Mouse (Mus musculus) erythroblast, adult 5-6 weeks (primary cell): ENCODE results near the gene Ryr2. TPM values are rescaled to one million over a fixed set of nuclear protein-coding genes. Genes with fewer than 3 reads are reported as not detected.

Source experiments
- ATAC-seq: replicated peaks from 2 replicates; pipeline ENCODE4 v1.8.0; 2016; ENCODE audit warnings: moderate number of reproducible peaks, mild to moderate bottlenecking, moderate TSS enrichment, inconsistent platforms; ENCODE audit not compliant: poor library complexity, low FRiP score, severe bottlenecking
- total RNA-seq, 2 experiments: library from RNA; stranded (forward) in 1 of 2; stranded (reverse) in 1 of 2; fragments of 150-400 nt in 1 of 2; fragments of 200-764, 138-1000 nt in 1 of 2; gene quantifications; 2 replicates each; pipeline versions ENCODE4 v1.2.3 to v1.2.4; 2015 to 2017; ENCODE audit warnings: low replicate concordance in 2 of 2

Gene Ryr2
- total RNA-seq, 2 experiments from 2014 or later: not detected

GRCm38 (mm10) chr13:12098981-12099380 lies 7.8 kb downstream of the Ryr2 start:
- ATAC-seq: no peak

GRCm38 (mm10) chr13:12096382-12096932 lies 10.3 kb downstream of the Ryr2 start:
- ATAC-seq: no peak

DNA sequence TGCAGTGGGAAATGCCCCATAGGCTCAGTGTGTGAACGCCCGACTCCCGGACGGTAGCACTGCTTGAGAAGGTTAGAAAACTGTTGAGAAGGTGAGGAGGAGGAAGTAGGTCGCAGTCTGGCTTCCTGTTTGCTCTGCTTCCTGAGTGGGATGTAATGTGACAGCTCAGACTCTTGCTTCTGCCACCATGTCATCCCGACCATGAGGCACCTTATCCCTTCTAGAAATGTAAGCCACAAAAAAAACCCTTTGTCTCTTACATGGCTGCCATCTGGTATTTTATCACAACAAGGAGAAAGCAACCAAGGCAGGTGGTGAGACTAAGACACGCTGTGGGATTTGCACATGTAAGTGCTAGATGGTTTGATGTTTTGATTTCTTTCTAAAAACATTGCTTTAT lies 12.2 kb downstream of the Ryr2 start:
- ATAC-seq: no peak

- no peak for ATAC-seq
Observed at GRCm38 (mm10) chr13:12093146-12093545, 13.6 kb downstream of the Ryr2 start.

DNA sequence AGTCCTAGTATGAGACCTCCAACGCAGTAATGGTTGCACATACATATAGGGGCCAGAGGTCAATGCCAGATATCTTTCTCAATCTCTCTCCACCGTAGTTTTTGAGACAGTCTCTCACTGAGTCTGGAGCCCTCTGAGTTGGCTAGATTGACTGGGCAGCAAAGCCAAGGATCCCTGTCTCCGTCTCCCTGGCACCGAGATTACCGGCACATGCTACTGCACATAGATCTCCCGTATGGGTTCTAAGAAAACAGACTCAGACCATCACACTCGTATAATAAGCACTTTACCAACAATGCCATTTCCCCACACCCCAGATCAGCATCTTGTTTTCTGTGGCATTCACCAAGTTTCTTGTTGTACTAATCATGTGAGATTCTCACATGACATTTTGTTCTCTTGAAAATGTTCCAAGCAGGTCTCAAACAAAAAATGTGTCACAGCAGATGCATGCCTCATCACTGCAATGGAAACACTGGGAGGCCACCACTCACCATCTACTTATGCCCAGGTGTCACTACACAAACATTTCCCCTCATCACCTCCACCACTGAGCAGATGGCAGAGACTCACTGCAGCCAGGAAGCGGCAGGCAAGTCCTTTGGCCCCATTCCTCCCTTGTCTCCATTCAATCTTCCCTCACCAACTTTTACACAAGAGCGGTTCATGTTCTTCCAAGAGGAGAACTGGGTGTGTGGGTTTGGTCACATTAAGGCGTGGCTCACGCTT lies 14.2 kb downstream of the Ryr2 start:
- ATAC-seq: no peak

GRCm38 (mm10) chr13:12084112-12084475 lies 22.7 kb downstream of the Ryr2 start:
- no peak for ATAC-seq

GRCm38 (mm10) chr13:12083443-12084111 lies 23.2 kb downstream of the Ryr2 start:
- no peak for ATAC-seq

DNA sequence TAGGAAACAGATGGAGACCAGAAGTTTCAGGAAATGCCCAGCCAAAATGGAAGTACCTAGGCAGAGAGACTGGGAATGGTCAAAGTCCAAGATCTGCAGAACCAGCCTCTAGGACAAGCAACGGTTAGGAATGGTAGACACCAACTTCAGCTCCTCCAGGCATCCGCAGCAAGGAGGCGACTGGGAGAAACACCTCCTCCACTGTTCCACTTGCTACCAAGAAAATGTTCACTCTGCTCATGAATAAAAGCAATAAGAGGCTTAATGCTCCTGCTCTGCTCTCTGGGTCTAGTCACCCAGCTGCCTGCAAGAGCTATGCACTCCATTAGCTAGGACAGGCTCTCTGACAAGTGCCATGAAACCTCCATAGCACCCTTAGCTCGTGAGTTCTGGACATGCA lies 26.2 kb downstream of the Ryr2 start:
- ATAC-seq: no peak

- ATAC-seq: no peak
Observed at GRCm38 (mm10) chr13:12079536-12079935, 27.2 kb downstream of the Ryr2 start.

DNA sequence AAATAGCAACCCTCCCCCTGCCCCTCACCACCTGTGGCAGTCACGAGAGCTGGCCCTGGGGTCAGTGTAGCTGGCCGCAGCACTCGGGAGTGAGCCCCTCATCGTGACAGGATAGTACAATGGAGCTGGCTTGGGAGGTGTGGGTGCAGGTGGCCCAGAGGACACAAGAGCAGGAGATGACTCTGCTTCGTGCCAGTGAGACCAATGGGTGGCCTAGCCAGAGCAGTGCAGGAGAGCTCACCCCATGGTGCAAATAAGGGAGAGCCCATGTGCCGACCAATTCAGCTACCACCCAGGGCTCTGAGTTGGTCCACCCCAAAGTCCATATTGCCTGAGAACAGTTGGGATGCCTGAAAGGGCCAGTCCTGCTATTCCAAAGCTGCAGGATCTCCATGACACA lies 31.8 kb downstream of the Ryr2 start:
- no peak for ATAC-seq

GRCm38 (mm10) chr13:12072571-12072970 lies 34.2 kb downstream of the Ryr2 start:
- ATAC-seq: no peak

- ATAC-seq: no peak
Observed at GRCm38 (mm10) chr13:12072112-12072511, 34.6 kb downstream of the Ryr2 start.

DNA sequence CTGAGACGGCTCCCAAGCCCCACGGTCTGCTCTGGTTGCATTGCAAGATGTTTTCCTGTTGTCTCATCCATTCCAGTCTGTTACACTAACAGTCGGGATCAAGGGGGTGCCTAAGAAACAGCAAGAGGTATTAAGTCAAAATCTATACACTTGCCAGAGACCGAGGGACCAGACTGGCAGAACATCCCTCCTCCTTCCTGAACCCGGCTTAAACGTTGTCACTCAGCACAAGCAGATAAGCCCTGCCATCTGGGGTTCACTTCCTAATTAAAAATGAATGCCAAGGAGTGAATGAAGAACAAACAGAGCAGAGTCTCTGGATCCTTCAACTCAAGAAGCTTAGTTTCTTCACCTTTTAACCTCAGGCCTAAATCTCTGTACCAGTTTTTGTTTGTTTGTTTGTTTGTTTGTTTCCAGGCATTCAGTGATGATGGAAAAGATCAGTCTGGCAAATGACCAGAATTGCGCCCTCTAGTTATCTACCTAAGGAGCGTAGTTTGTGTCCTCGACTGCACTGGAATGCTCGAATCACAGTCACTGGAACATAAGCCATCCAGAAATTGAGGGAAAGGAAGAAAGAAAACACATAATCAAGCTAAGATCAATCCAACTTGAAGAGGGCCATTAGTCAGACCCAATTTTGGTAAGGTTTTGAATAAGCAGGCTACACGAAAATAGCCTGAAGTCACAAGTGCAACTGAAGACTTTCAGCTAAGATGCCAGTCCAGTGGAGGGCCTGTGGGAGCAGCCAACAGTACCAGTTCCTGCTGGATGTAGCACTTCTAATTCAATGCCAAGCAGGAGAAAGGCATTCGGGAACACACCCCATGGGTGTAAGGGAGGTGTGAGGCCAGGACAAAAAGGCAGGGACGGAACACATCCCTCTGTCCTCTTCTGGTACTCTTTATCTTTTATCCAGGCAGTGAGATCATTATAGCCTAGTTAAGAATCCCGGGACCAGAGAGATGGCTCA lies 36.3 kb downstream of the Ryr2 start:
- no peak for ATAC-seq

DNA sequence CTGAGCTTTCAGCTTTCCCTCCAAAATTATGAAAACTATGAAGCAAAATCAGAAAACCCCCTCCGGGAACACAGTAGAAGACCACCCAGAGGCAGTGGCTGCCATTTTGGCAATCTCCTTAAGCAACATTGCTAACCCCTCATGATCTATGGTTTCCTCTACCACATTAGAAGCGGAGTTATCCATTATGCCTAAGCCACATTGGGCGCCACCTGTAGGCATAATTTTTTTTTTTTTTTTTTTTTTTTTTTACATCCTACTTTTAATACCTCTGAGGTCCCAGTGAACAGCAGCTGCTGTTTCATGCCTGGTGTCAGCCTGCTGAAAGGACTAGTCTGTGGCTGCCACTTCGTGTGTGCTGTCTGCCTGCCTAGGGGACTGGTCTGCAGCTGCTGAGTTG lies 42.2 kb downstream of the Ryr2 start:
- no peak for ATAC-seq

GRCm38 (mm10) chr13:12063561-12063960 lies 43.2 kb downstream of the Ryr2 start:
- ATAC-seq: no peak

GRCm38 (mm10) chr13:12057357-12057771 lies 49.4 kb downstream of the Ryr2 start:
- no peak for ATAC-seq

GRCm38 (mm10) chr13:12055913-12056312 lies 50.8 kb downstream of the Ryr2 start:
- no peak for ATAC-seq

- no peak for ATAC-seq
Observed at GRCm38 (mm10) chr13:12053910-12054309, 52.8 kb downstream of the Ryr2 start.

- ATAC-seq: no peak
Observed at GRCm38 (mm10) chr13:12050809-12051208, 55.9 kb downstream of the Ryr2 start.

- no peak for ATAC-seq
Observed at GRCm38 (mm10) chr13:12047059-12047458, 59.7 kb downstream of the Ryr2 start.
